ENCODE assay signal across 19 mouse cellular contexts in the genomic region with DNA sequence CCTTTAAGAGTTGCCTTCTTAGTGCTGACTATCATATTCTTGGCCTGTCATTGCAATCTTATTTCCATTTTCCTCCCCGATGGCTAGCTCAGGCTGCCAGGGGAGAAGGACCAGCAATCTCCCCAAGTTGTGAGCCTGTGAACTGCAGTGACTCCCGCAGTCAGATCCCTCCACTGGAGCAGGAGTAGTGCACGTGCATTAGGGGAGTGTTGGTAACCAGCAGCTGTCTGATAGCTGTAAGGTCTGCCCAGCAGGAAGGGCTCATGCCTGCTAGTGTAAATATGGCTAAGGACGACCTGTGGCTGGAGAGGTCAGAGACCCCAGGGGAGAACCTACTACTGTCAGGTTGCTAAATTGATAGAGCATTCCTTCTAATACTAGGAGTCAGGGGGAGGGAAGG. TPM values are rescaled to one million over a fixed set of nuclear protein-coding genes. Genes with fewer than 3 reads are reported as not detected.
"Had no signal": no experiment of that assay in that cellular context is flagged by ENCODE, and none has a peak within 500 bp of the region (broad histone marks: within the 10 kb centered on the region; RNA-seq: fewer than 3 reads in every experiment).

No protein-coding gene starts in this region.

- H3K9me3 ChIP-seq: limb, embryonic 13.5 days; midbrain, embryonic 12.5 days had no signal

- H3K27me3 ChIP-seq: limb, embryonic 13.5 days; midbrain, embryonic 12.5 days had no signal

- H3K4me2 ChIP-seq: limb, embryonic 13.5 days; lung, embryonic 14.5 days; midbrain, embryonic 12.5 days had no signal

- H3K4me3 ChIP-seq: limb, embryonic 13.5 days; midbrain, embryonic 12.5 days had no signal

- H3K27ac ChIP-seq: kidney, postnatal 0 days; limb, embryonic 13.5 days; liver, embryonic 14.5 days; midbrain, embryonic 12.5 days had no signal

- DNase-seq: kidney, adult 11 months; kidney, adult 9 months; kidney, postnatal 36 days; layer of hippocampus, adult 9-11 months; layer of hippocampus, postnatal 36 days; left cerebral cortex, postnatal 4 days; lung, embryonic 14.5 days; lung, postnatal 10 days; lung, postnatal 4 days; thymus, adult 18-20 months; thymus, postnatal 14 days had no signal

- ATAC-seq: inflammation-experienced regulatory T-cells, adult 6 months; midbrain, embryonic 16.5 days had no signal

- H3K9ac ChIP-seq: limb, embryonic 13.5 days; liver, embryonic 14.5 days; lung, embryonic 14.5 days; midbrain, embryonic 12.5 days had no signal

- H3K4me1 ChIP-seq: limb, embryonic 13.5 days; midbrain, embryonic 12.5 days had no signal

RNA-seq across cellular contexts. Expression of a gene that starts 31.9 kb away (rescaled TPM):
- total RNA-seq: megakaryocyte, adult 5-6 weeks; neutrophil, adult 5-6 weeks had no signal
